Mouse (Mus musculus) layer of hippocampus, adult 2 months (tissue): ENCODE results near the gene Sgcb. TPM values are rescaled to one million over a fixed set of nuclear protein-coding genes. Genes with fewer than 3 reads are reported as not detected.

Experiments used
- DNase-seq, 2 experiments: peaks; one replicate each; pipeline ENCODE4 v3.0.0; 2022; ENCODE audit warnings: low spot score in 2 of 2
- H3K27ac ChIP-seq: fragments of 200-600 bp; 2 replicates; pipeline ENCODE4 v1.8.1; 2022
- H3K4me3 ChIP-seq: fragments of 200-600 bp; 2 replicates; pipeline ENCODE4 v1.8.1; 2022; ENCODE audit warnings: mild to moderate bottlenecking
- CTCF ChIP-seq: fragments of 200-600 bp; conservative IDR thresholded peaks from 2 replicates; pipeline ENCODE4 v1.8.1; 2022; ENCODE audit warnings: antibody characterized with exemption, mild to moderate bottlenecking, moderate library complexity
- long read RNA-seq, 2 experiments: library from polyadenylated mRNA; stranded (forward); transcript quantifications; one replicate each; pipeline ENCODE4 v2.0.0; 2021; ENCODE audit warnings: borderline mapping rate in 2 of 2
- total RNA-seq, 2 experiments: library from RNA; stranded (reverse); gene quantifications; 2 replicates each; pipeline ENCODE4 v1.2.3; 2021

Sgcb gene
- 10 to 100 TPM; 48.7 to 50.2 TPM for total RNA-seq
- long read RNA-seq, experiment 1, transcript Sgcb-201 (6 exons, 3,786 nt), result major isoform, 39 of 64 reads
- long read RNA-seq, experiment 1, partial matches to known transcripts, result 7 of 64 reads
- long read RNA-seq, experiment 1, other reads (novel, unspliced or antisense), result 18 of 64 reads
- long read RNA-seq, experiment 2, transcript Sgcb-201 (6 exons, 3,786 nt), result major isoform, 63 of 90 reads
- long read RNA-seq, experiment 2, partial matches to known transcripts, result 4 of 90 reads
- long read RNA-seq, experiment 2, other reads (novel, unspliced or antisense), result 23 of 90 reads

DNA sequence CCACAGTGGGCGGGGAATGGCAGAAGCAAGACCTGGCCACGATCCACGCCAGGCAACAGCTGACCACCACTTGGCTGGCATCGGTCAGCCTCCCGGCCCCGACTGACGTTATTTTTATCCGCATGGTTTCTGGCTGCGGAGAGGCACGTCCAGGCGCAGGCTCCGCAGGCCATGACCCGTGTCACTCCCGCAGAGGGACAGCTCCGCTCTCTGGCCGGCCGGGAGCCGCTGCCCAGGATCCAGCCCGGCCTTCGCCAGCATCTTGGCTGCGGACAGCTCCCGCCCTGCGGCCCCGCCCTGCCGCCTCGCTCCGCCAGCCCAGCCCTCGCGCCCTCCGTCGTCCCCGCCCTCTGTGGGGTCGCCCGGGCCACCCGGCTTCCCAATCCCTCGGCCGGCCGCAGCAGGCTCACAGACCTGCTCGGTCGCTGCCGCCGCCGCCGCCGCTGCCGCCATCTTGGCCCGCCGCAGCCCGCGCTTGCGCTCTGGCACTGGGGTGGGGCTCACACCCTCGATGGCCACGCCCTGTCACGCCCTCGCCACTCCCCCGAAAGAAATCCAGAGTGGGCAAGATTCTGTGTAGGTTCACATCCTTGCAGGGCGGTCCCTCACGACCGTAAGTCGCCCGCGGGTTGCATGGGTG lies at the start of gene Sgcb:
Gene Sgcb (minus strand): TSS at position 530 of the 640 bp plus-strand sequence.
- TF ChIP-seq CTCF, result no peak
- H3K27ac ChIP-seq, result peak within 1 kb of the TSS; percentile 95
- H3K4me3 ChIP-seq, result peak within 1 kb of the TSS; percentile 96
- DNase-seq, result peak; percentile 84 to 87

DNA sequence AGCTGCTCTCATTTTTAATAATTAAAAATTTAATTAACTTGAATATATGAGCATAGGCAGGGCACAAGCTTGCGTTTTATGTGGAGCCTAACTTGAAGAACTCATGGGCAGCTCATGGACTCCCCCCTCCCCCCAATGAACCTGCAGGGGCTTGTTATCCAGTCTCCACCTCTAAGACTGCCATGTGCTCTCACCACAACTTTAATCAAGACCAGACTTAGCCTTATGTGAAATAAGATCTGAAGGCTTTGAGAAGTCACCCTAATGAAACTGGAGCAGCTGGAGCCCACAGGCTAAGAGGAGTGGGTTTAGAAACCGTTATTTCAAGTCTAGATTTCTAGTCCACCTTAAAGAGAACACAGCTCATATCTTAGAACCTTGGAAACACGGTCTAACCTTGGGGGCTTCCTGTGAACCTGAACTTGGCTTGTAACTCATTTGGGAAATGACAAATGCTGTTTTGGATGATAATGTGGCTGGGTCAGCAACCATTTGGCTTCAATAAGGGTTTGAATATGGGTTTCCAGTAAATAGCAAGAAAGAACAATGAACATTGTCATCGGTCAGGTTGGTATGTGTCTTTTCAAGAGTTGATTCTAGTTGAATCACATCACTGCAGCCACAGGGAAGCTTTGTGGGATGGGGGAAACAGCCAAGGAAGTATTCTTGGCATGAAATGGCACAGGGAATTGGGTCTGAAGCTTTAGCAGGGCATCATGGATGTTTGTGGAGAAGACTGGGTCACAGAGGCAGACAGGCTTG lies 46.8 kb upstream of the Sgcb start:
- DNase-seq, result no peak
- no peak for TF ChIP-seq CTCF
- Histone ChIP-seq H3K4me3 (no peak overlapping the region), H3K27ac (no peak overlapping the region)

DNA sequence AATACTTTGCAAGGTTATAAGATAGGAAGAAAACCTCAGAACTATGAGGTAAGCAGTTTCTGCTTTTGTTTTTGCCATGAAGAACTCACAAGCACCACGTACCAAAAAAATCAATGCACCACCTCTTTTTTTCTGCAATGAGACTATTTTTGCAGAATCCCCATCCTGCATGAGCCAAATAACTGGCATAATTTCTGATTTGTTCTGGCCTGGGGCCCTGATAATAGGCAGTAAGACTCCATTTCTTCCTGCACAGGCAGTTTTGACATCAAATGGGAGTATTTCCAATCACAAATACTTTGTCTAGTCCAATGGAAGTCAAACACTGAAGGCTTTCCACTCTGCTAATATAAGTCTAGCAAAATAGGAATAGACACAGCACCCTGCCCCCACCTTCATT lies 46.2 kb upstream of the Sgcb start:
- DNase-seq, result no peak
- no peak for TF ChIP-seq CTCF
- no peak overlapping the region for H3K27ac ChIP-seq
- no peak overlapping the region for H3K4me3 ChIP-seq

DNA sequence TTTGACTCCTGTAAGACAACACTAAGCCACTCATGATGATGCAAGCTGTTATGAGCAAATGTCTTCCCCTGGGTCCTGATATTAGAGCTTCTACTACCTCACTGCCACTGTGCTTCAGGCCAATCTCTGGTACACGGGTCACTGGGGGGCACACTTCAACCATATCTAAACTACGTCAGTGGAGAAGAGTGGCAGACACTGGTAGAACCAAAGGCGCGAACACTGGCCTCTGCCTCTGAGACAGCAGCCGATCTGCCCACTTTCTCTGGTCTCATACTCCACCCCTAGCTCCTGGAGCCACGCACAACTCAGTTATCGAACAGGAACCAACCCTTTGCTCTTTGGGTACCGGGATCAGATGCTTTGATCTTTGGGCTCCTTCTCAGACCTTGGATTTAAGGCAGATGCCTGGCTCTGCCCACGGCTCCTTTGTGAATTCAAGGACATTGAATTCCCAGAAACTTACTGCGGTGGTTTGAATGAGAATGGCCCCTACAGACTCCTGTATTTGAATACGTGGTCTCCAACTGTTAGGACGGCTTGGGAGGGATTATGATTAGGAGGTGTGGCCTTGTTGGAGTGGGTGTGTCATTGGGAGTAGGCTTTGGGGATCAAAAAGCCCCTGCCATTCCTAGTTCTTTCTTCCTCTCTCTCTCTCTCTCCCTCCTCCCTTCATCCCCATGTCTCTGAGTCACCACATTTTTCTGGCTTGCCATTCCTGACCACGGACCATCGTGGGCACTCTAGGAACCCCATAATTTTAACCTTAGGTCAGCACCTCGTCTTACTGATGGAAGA lies 44.3 kb upstream of the Sgcb start:
- Histone ChIP-seq H3K4me3 (no peak overlapping the region), H3K27ac (no peak overlapping the region)
- TF ChIP-seq CTCF, result no peak
- DNase-seq, result no peak

DNA sequence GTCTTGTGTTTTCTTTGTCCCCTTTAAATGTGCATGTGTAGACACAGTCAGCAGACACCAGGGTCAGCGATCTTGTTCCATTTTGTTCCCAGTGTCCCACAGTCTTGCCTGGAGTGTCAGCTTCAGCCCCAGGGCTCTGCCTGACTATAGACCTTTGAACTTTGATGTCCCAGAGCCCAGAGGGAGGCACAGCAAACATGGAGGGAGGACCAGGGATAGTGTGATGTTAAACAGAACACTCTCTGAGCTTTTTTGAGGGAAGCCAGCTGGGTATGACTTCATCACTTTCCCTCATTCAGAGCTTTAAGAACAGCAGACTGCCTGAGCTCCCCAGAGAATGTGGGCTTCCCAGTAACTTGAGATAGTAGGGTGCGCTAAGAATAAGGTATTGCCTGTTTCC lies 42.6 kb upstream of the Sgcb start:
- TF ChIP-seq CTCF, result no peak
- no peak for DNase-seq
- H3K4me3 ChIP-seq, result no peak overlapping the region
- H3K27ac ChIP-seq, result no peak overlapping the region

DNA sequence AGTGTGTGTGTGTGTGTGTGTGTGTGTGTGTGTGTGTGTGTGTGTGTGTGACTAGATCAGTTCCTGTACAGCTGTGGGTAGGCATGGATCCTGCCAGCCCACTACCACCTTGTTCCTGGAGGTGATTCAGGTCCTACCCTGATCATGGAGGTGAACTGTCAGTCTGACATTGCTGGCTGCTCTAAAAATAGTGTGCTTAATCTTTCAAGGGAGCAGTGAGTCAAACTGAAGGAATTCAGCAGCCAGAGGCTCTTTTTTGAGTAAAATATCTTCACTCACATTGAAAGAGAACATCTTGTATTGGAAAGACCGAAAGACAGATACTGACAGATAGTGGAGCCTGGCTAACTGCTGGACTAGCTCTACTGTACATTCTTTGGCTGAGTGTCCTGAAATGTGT lies 41.0 kb upstream of the Sgcb start:
- H3K4me3 ChIP-seq, result no peak overlapping the region
- DNase-seq, result no peak
- TF ChIP-seq CTCF, result no peak
- no peak overlapping the region for H3K27ac ChIP-seq

DNA sequence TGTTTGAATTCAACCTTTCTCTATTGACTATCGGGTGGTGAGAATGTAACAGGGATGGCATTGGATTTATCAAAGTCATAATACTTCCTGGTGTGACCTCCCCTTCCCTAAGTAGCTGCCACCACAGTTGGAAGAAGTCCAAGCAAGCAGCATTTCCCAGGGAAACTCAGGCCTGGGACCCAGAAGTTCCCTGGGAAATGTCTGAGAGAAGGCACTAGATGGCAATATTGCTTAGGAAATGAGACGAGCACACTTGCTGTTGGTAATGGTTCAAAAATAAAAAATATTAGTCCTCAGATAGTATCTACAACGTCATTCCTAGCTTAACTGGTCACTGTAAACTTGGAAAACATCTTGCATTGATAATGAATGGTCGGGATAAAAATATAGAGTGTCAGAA lies 38.6 kb upstream of the Sgcb start:
- TF ChIP-seq CTCF, result peak; percentile 84
- H3K4me3 ChIP-seq, result no peak overlapping the region
- peak in 1 of 2 experiments; percentile 28 for DNase-seq
- H3K27ac ChIP-seq, result no peak overlapping the region

DNA sequence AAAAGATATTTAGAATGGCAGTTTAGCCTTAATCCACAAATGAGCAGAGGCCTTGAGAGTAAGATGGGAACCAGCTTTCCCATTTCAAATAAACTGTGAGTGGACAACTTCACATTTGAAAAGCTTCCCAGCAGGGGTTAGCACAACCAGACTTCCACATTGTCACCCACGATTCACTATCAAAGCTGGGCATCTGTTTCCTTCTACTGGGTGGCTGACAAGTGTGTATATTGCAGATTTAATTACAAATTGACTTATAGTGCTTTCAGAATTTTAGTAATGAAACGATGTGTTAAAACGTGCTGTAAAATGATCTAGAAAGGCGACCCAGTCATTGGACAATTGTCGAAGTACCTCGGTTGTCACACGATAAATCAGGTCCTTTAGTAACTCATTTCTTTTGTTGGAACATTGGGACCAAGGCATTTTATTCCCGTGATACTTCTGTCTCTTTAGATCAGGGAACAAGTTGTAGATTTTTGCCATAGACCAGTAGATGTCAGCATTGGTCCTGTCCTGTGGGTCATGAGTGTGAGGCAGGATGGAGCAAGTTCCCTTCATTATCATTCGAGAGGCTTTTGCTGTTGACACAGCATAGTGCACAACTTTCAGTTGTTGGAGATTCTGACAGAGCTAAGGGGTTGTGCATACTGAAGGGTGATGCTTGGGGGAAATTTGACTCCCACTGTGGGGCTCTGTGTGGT lies 36.3 kb upstream of the Sgcb start:
- TF ChIP-seq CTCF, result peak; percentile 57
- DNase-seq, result no peak
- Histone ChIP-seq H3K4me3 (no peak overlapping the region), H3K27ac (no peak overlapping the region)

DNA sequence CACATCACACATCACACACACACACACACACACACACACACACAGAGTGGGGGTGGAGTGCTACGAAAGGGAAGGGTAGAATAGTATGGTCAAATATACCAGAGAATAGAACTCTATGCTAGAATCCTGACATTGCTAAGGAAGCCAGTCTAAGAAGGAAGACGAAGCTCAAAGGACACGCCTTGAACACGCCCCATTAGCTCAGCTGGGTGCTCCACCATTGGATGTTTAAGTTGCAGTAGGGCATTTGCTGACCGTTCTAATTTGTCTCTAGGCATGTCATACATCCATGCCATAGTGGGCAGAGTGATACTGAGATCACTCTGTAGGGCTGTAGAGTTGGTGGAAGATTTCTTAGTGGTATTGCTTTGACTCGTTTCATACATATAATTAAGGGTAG lies 35.6 kb upstream of the Sgcb start:
- no peak for TF ChIP-seq CTCF
- Histone ChIP-seq H3K4me3 (no peak overlapping the region), H3K27ac (no peak overlapping the region)
- DNase-seq, result no peak

DNA sequence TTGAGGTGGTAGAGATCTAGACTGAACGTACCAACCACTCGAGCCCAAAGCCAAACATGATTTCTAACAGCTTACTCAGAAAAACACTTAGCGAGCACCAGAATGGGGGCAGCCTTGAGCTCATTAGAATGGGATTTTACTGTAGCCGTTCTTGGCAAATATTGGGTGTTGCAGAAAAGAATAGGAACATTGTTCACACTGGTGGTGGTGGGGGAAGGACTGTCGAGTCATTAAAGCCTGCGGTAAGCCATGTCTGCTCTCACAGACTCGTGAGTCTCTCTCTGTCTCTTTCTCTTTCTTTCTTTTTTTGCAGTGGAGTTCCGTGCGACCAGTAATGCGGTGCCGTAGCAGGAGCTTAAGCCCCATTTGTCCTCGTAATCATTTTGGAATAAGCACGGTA lies 29.0 kb upstream of the Sgcb start:
- H3K4me3 ChIP-seq, result peak overlapping the region; percentile 56
- peak; percentile 34 for TF ChIP-seq CTCF
- peak overlapping the region; percentile 80 for H3K27ac ChIP-seq
- DNase-seq, result peak; percentile 43 to 55

DNA sequence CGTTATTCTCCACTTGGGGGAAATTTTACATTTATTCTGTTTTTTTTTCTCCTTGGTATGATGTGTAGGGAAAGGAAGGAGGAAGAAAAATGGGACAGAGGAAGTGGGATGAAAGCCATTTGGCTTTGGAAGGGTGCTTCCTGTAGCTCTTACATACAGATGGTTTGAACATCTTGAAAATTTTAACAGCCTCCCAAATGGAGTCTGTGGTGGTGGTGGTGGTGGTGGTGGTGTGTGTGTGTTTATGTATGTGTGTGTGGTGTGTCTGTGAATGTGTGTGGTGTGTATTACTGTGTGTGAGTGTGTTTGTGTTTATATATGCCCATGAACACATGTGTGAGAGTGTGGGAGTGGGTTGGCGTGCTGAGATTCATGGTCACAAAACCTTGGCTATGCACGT lies 28.0 kb upstream of the Sgcb start:
- H3K27ac ChIP-seq, result no peak overlapping the region
- no peak overlapping the region for H3K4me3 ChIP-seq
- no peak for TF ChIP-seq CTCF
- DNase-seq, result no peak

DNA sequence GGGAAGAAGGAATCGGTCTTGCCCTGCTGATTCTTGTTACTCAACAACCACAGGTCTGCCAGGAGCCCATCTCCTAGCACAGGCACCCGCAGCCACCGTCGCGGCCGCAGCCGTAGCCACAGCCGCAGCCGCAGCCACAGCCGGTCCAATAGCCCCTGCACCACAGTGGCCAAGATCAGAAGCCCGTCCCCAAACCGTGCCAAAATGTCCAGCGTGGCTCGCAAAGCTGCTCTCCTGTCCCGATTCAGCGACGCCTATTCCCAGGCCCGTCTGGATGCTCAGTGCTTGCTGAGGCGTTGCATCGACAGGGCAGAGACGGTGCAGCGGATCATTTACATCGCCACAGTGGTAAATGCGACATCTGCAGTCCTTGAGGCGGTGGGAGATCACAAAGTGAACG lies 21.8 kb upstream of the Sgcb start:
- Histone ChIP-seq H3K4me3 (no peak overlapping the region), H3K27ac (no peak overlapping the region)
- no peak for DNase-seq
- TF ChIP-seq CTCF, result no peak
